ENCODE assay signal across 26 mouse cellular contexts in genomic region chr1:194396754-194397460, GRCm38 (mm10).
A peak's percentile ranks its signal among the peaks of the same experiment; 100 is the strongest.
DNase-seq lines count a peak whose midpoint lies in the region; ATAC-seq and TF ChIP-seq lines count a peak whose summit lies in the region.
"Had no signal": no experiment of that assay in that cellular context is flagged by ENCODE, and none has a peak within 500 bp of the region (broad histone marks: within the 10 kb centered on the region; RNA-seq: fewer than 3 reads in every experiment).

No protein-coding gene starts in this region.

- TF ChIP-seq POLR2A in lung, adult 2 months (IDR thresholded peaks at IDR 0.05; ENCODE audit: borderline replicate concordance, extremely low read depth, low read depth, low read length) = no peak

- no peak overlapping the region for H3K27ac ChIP-seq in lung, embryonic 14.5 days (ENCODE audit: low read depth)
- H3K27ac ChIP-seq: embryonic facial prominence, embryonic 12.5 days; embryonic facial prominence, embryonic 15.5 days; forebrain, embryonic 12.5 days; forebrain, embryonic 15.5 days; heart, adult 2 months; heart, embryonic 10.5 days; heart, embryonic 13.5 days; hindbrain, embryonic 12.5 days; hindbrain, embryonic 15.5 days had no signal

- peaks cover 7% of the 10 kb centered on the region; the same call in 1 of the 2 replicates for H3K4me1 ChIP-seq in lung, embryonic 14.5 days (ENCODE audit: insufficient read depth)
- H3K4me1 ChIP-seq in lung, adult 2 months (ENCODE audit: control insufficient read depth, insufficient read depth, low read length) = no peaks in the 10 kb centered on the region
- H3K4me1 ChIP-seq: embryonic facial prominence, embryonic 12.5 days; embryonic facial prominence, embryonic 15.5 days; forebrain, embryonic 15.5 days; heart, embryonic 10.5 days; heart, embryonic 13.5 days; hindbrain, embryonic 12.5 days; hindbrain, embryonic 15.5 days had no signal

- no peak for TF ChIP-seq CTCF in lung, embryonic 14.5 days (IDR thresholded peaks at IDR 0.05; ENCODE audit: low read depth)
- TF ChIP-seq CTCF in lung, adult 2 months (IDR thresholded peaks at IDR 0.05; ENCODE audit: insufficient read depth, low read length) = no peak

- H3K9ac ChIP-seq in lung, embryonic 14.5 days = no peak overlapping the region
- H3K9ac ChIP-seq: embryonic facial prominence, embryonic 12.5 days; embryonic facial prominence, embryonic 15.5 days; forebrain, embryonic 12.5 days; forebrain, embryonic 15.5 days; heart, embryonic 13.5 days; hindbrain, embryonic 12.5 days; hindbrain, embryonic 15.5 days had no signal

- no peaks in the 10 kb centered on the region for H3K36me3 ChIP-seq in lung, embryonic 14.5 days (ENCODE audit: insufficient read depth)
- H3K36me3 ChIP-seq: embryonic facial prominence, embryonic 12.5 days; embryonic facial prominence, embryonic 15.5 days; forebrain, embryonic 12.5 days; forebrain, embryonic 15.5 days; heart, embryonic 10.5 days; heart, embryonic 13.5 days; hindbrain, embryonic 12.5 days; hindbrain, embryonic 15.5 days had no signal

- DNase-seq in lung, embryonic 14.5 days = peak; percentile 93
- no peak for DNase-seq in lung, adult 2 months
- DNase-seq in lung, postnatal 10 days = peak; percentile 76
- DNase-seq in lung, postnatal 36 days = peak; percentile 45
- no peak for DNase-seq in thymus, postnatal 25 days
- DNase-seq in ovary, postnatal 14 days (ENCODE audit: low spot score) = no peak
- DNase-seq in testis, postnatal 14 days (ENCODE audit: low spot score) = no peak
- DNase-seq: adrenal gland, postnatal 10 days; adrenal gland, postnatal 36 days; cerebellum, adult 11 months; cerebellum, adult 2 months; cerebellum, adult 9-11 months; cerebellum, postnatal 25 days; gastrocnemius, postnatal 36 days; heart, adult 2 months; heart, postnatal 14 days had no signal

- no peak overlapping the region for H3K4me2 ChIP-seq in lung, embryonic 14.5 days
- H3K4me2 ChIP-seq: embryonic facial prominence, embryonic 12.5 days; embryonic facial prominence, embryonic 15.5 days; forebrain, embryonic 12.5 days; forebrain, embryonic 15.5 days; heart, embryonic 13.5 days; hindbrain, embryonic 12.5 days; hindbrain, embryonic 15.5 days had no signal

- H3K4me3 ChIP-seq in lung, embryonic 14.5 days (ENCODE audit: low read depth, low read length) = no peak overlapping the region
- no peak overlapping the region for H3K4me3 ChIP-seq in lung, adult 2 months (replicated peaks; ENCODE audit: extremely low read depth, low read depth, low read length)
- H3K4me3 ChIP-seq: embryonic facial prominence, embryonic 12.5 days; embryonic facial prominence, embryonic 15.5 days; forebrain, embryonic 12.5 days; forebrain, embryonic 15.5 days; heart, adult 2 months; heart, embryonic 10.5 days; heart, embryonic 13.5 days; hindbrain, embryonic 12.5 days; hindbrain, embryonic 15.5 days had no signal

- no peaks in the 10 kb centered on the region for H3K9me3 ChIP-seq in lung, embryonic 14.5 days (ENCODE audit: low read depth, low read length)
- H3K9me3 ChIP-seq: embryonic facial prominence, embryonic 12.5 days; embryonic facial prominence, embryonic 15.5 days; forebrain, embryonic 12.5 days; forebrain, embryonic 15.5 days; heart, embryonic 10.5 days; heart, embryonic 13.5 days; hindbrain, embryonic 12.5 days; hindbrain, embryonic 15.5 days had no signal

- 29% methylated on average over 4 of the region's 4 CpGs for WGBS in lung, embryonic 14.5 days
- 36% methylated on average over 4 of the region's 4 CpGs for WGBS in lung, adult 2 months

- peak; percentile 92 for ATAC-seq in lung, embryonic 14.5 days (ENCODE audit: insufficient read depth)
- ATAC-seq in erythroid progenitor cell, adult 5-6 weeks (replicated peaks; ENCODE audit: low FRiP score, poor library complexity, severe bottlenecking) = 0 out of 2 replicates have a peak, but pooled peaks have one; percentile 17
- ATAC-seq: forebrain, embryonic 15.5 days; Patski had no signal

- H3K27me3 ChIP-seq in lung, embryonic 14.5 days (ENCODE audit: insufficient read depth, low read length) = no peaks in the 10 kb centered on the region
- H3K27me3 ChIP-seq: embryonic facial prominence, embryonic 12.5 days; embryonic facial prominence, embryonic 15.5 days; forebrain, embryonic 12.5 days; forebrain, embryonic 15.5 days; heart, embryonic 13.5 days; hindbrain, embryonic 12.5 days; hindbrain, embryonic 15.5 days had no signal

Comparison
In these comparisons a context has a peak if more than half of its experiments do, and no peak if none do; other contexts are left out.
1. DNase-seq: peak in lung, embryonic 14.5 days (single experiment), lung, postnatal 10 days (single experiment) and lung, postnatal 36 days (single experiment); none in lung, adult 2 months (single experiment), thymus, postnatal 25 days (single experiment), ovary, postnatal 14 days (single experiment) and testis, postnatal 14 days (single experiment).